Mouse (Mus musculus): Measurements from ENCODE around the gene Mall. TPM values are rescaled to one million over a fixed set of nuclear protein-coding genes. Genes with fewer than 3 reads are reported as not detected.
A peak's percentile ranks its signal among the peaks of the same experiment; 100 is the strongest.

Gene Mall
- total and polyA plus RNA-seq, 3 experiments: not detected

- ATAC-seq (ENCODE audit: extremely low read depth, insufficient number of reproducible peaks, low FRiP score, poor library complexity, severe bottlenecking) (no peak), DNase-seq (ENCODE audit: low spot score) (no peak)
- Histone ChIP-seq H3K36me3 (replicated peaks) (no peaks in the 10 kb centered on the region), H3K4me1 (ENCODE audit: insufficient read depth, low read depth, low read length) (no peaks in the 10 kb centered on the region), H3K4me3 (ENCODE audit: low read depth, low read length) (no peak overlapping the region), H3K27me3 (ENCODE audit: insufficient read depth, low read length) (peaks cover 6% of the 10 kb centered on the region; the same call in 1 of the 2 replicates), H3K9me3 (replicated peaks) (no peaks in the 10 kb centered on the region)
- TF ChIP-seq TAL1 (conservative IDR thresholded peaks at IDR 0.05; ENCODE audit: low read depth, low read length) (no peak), GATA1 (IDR thresholded peaks at IDR 0.05; ENCODE audit: borderline replicate concordance, low read length) (no peak), POLR2AphosphoS5 (IDR thresholded peaks at IDR 0.05; ENCODE audit: insufficient replicate concordance, low read depth, low read length) (no peak), CTCF (IDR thresholded peaks at IDR 0.05; ENCODE audit: low read depth, low read length) (no peak), GATA2 (IDR thresholded peaks at IDR 0.05; ENCODE audit: borderline replicate concordance, low read depth, low read length) (no peak)
These were observed 40.5 kb downstream of the Mall start for GRCm38 (mm10) chr2:127689239-127689638.

- ATAC-seq (ENCODE audit: extremely low read depth, insufficient number of reproducible peaks, low FRiP score, poor library complexity, severe bottlenecking): peak; percentile 45; the same call in 1 of the 2 replicates
- H3K4me3 ChIP-seq (ENCODE audit: low read depth, low read length): no peak overlapping the region
- DNase-seq (ENCODE audit: low spot score): peak; percentile 43
- TF ChIP-seq CTCF (IDR thresholded peaks at IDR 0.05; ENCODE audit: low read depth, low read length): peak; percentile 29; the same call in 1 of the 2 replicates
- no peak for TF ChIP-seq GATA2 (IDR thresholded peaks at IDR 0.05; ENCODE audit: borderline replicate concordance, low read depth, low read length)
- no peak for TF ChIP-seq POLR2AphosphoS5 (IDR thresholded peaks at IDR 0.05; ENCODE audit: insufficient replicate concordance, low read depth, low read length)
- H3K4me1 ChIP-seq (ENCODE audit: insufficient read depth, low read depth, low read length): no peaks in the 10 kb centered on the region; the same call in 1 of the 2 replicates
- H3K27me3 ChIP-seq (ENCODE audit: insufficient read depth, low read length): peaks cover 2% of the 10 kb centered on the region; the same call in 1 of the 2 replicates
- no peaks in the 10 kb centered on the region for H3K36me3 ChIP-seq (replicated peaks)
- H3K9me3 ChIP-seq (replicated peaks): no peaks in the 10 kb centered on the region
These were observed 45.9 kb downstream of the Mall start for GRCm38 (mm10) chr2:127683687-127684331.

GRCm38 (mm10) chr2:127667843-127668506, 61.8 kb downstream of the Mall start:
- Histone ChIP-seq H3K27me3 (ENCODE audit: insufficient read depth, low read length) (no peaks in the 10 kb centered on the region), H3K4me1 (ENCODE audit: insufficient read depth, low read depth, low read length) (no peaks in the 10 kb centered on the region), H3K4me3 (ENCODE audit: low read depth, low read length) (no peak overlapping the region), H3K9me3 (replicated peaks) (no peaks in the 10 kb centered on the region), H3K36me3 (replicated peaks) (no peaks in the 10 kb centered on the region)
- no peak for DNase-seq (ENCODE audit: low spot score)
- TF ChIP-seq POLR2AphosphoS5 (IDR thresholded peaks at IDR 0.05; ENCODE audit: insufficient replicate concordance, low read depth, low read length): no peak
- TF ChIP-seq TAL1 (conservative IDR thresholded peaks at IDR 0.05; ENCODE audit: low read depth, low read length): no peak
- TF ChIP-seq CTCF (IDR thresholded peaks at IDR 0.05; ENCODE audit: low read depth, low read length): no peak
- no peak for TF ChIP-seq GATA1 (IDR thresholded peaks at IDR 0.05; ENCODE audit: borderline replicate concordance, low read length)
- no peak for TF ChIP-seq GATA2 (IDR thresholded peaks at IDR 0.05; ENCODE audit: borderline replicate concordance, low read depth, low read length)
- ATAC-seq (ENCODE audit: extremely low read depth, insufficient number of reproducible peaks, low FRiP score, poor library complexity, severe bottlenecking): no peak

GRCm38 (mm10) chr2:127667015-127667414, 62.7 kb downstream of the Mall start:
- Histone ChIP-seq H3K27me3 (ENCODE audit: insufficient read depth, low read length) (no peaks in the 10 kb centered on the region), H3K9me3 (replicated peaks) (no peaks in the 10 kb centered on the region), H3K36me3 (replicated peaks) (no peaks in the 10 kb centered on the region), H3K4me1 (ENCODE audit: insufficient read depth, low read depth, low read length) (no peaks in the 10 kb centered on the region), H3K4me3 (ENCODE audit: low read depth, low read length) (no peak overlapping the region)
- DNase-seq (ENCODE audit: low spot score): no peak
- ATAC-seq (ENCODE audit: extremely low read depth, insufficient number of reproducible peaks, low FRiP score, poor library complexity, severe bottlenecking): no peak
- TF ChIP-seq POLR2AphosphoS5 (IDR thresholded peaks at IDR 0.05; ENCODE audit: insufficient replicate concordance, low read depth, low read length) (no peak), CTCF (IDR thresholded peaks at IDR 0.05; ENCODE audit: low read depth, low read length) (no peak), GATA1 (IDR thresholded peaks at IDR 0.05; ENCODE audit: borderline replicate concordance, low read length) (no peak), GATA2 (IDR thresholded peaks at IDR 0.05; ENCODE audit: borderline replicate concordance, low read depth, low read length) (no peak), TAL1 (conservative IDR thresholded peaks at IDR 0.05; ENCODE audit: low read depth, low read length) (no peak)

- no peak for TF ChIP-seq TAL1 (conservative IDR thresholded peaks at IDR 0.05; ENCODE audit: low read depth, low read length)
- no peak for TF ChIP-seq CTCF (IDR thresholded peaks at IDR 0.05; ENCODE audit: low read depth, low read length)
- TF ChIP-seq GATA1 (IDR thresholded peaks at IDR 0.05; ENCODE audit: borderline replicate concordance, low read length): no peak
- TF ChIP-seq GATA2 (IDR thresholded peaks at IDR 0.05; ENCODE audit: borderline replicate concordance, low read depth, low read length): no peak
- TF ChIP-seq POLR2AphosphoS5 (IDR thresholded peaks at IDR 0.05; ENCODE audit: insufficient replicate concordance, low read depth, low read length): no peak
- Histone ChIP-seq H3K27me3 (ENCODE audit: insufficient read depth, low read length) (0 out of 2 replicates have a peak, but pooled peaks cover 2% of the 10 kb centered on the region), H3K4me1 (ENCODE audit: insufficient read depth, low read depth, low read length) (no peaks in the 10 kb centered on the region), H3K36me3 (replicated peaks) (no peaks in the 10 kb centered on the region), H3K9me3 (replicated peaks) (no peaks in the 10 kb centered on the region), H3K4me3 (ENCODE audit: low read depth, low read length) (no peak overlapping the region)
- DNase-seq (ENCODE audit: low spot score) (no peak), ATAC-seq (ENCODE audit: extremely low read depth, insufficient number of reproducible peaks, low FRiP score, poor library complexity, severe bottlenecking) (no peak)
These were observed 67.0 kb downstream of the Mall start for GRCm38 (mm10) chr2:127662708-127663107.

GRCm38 (mm10) chr2:127656086-127656720, 73.5 kb downstream of the Mall start, which contains the start of gene Mal:
Gene Mal, minus strand, starts transcription at chr2:127656695.
- TF ChIP-seq GATA1 (IDR thresholded peaks at IDR 0.05; ENCODE audit: borderline replicate concordance, low read length) (no peak), GATA2 (IDR thresholded peaks at IDR 0.05; ENCODE audit: borderline replicate concordance, low read depth, low read length) (no peak), POLR2AphosphoS5 (IDR thresholded peaks at IDR 0.05; ENCODE audit: insufficient replicate concordance, low read depth, low read length) (no peak), TAL1 (conservative IDR thresholded peaks at IDR 0.05; ENCODE audit: low read depth, low read length) (no peak)
- no peaks in the 10 kb centered on the region for H3K36me3 ChIP-seq (replicated peaks)
- H3K9me3 ChIP-seq (replicated peaks): no peaks in the 10 kb centered on the region
- H3K27me3 ChIP-seq (ENCODE audit: insufficient read depth, low read length): peaks cover 13% of the 10 kb centered on the region; the same call in 1 of the 2 replicates
- no peak for ATAC-seq (ENCODE audit: extremely low read depth, insufficient number of reproducible peaks, low FRiP score, poor library complexity, severe bottlenecking)
- H3K4me3 ChIP-seq (ENCODE audit: low read depth, low read length): no peak within 1 kb of the TSS
- H3K4me1 ChIP-seq (ENCODE audit: insufficient read depth, low read depth, low read length): no peaks in the 10 kb centered on the region
- no peak for DNase-seq (ENCODE audit: low spot score)

Data from G1E (cell line).